Mouse (Mus musculus): Measurements from ENCODE around the gene Camta1. TPM values are rescaled to one million over a fixed set of nuclear protein-coding genes. Genes with fewer than 3 reads are reported as not detected.

Camta1 gene
- polyA plus RNA-seq, 1 experiment from 2014 or later = 206 TPM

DNA sequence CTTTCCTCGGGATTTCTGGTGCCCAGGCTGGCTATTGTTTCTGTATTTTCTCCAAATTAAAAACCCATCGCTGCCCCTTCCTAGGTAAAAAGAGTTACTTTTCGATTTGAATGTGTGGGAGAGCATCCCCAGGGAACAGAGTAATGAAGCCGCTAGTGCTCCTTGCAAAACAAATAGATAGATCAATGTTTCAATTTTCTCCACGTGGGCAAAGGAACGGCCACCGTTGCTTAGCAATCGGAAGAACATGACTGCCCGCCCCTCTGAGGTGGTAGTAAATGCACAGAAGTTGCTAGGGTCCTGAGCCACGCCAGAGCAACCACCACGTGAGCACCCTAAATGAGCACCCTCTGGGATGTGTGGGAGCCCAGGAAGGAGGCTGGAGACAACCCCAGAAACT lies 648.2 kb downstream of the Camta1 start:
- H3K9me3 ChIP-seq (ENCODE audit: control insufficient read depth, low read length) = no peaks in the 10 kb centered on the region
- no peaks in the 10 kb centered on the region for H3K36me3 ChIP-seq (ENCODE audit: control insufficient read depth, insufficient read depth, low read length)
- H3K9ac ChIP-seq (replicated peaks; ENCODE audit: low read depth, low read length) = no peak overlapping the region
- H3K4me1 ChIP-seq (ENCODE audit: control insufficient read depth, insufficient read depth, low read length) = peaks cover 20% of the 10 kb centered on the region; the same call in 1 of the 2 replicates
- no peak overlapping the region for H3K4me3 ChIP-seq (ENCODE audit: low read depth, low read length)
- H3K27me3 ChIP-seq (ENCODE audit: control insufficient read depth, insufficient read depth, low read length) = no peaks in the 10 kb centered on the region
- 37% methylated on average over 11 of the region's 11 CpGs for WGBS
- no peak overlapping the region for H3K4me2 ChIP-seq (ENCODE audit: low read depth, low read length)
- peak overlapping the region; percentile 10; the same call in 1 of the 2 replicates for H3K27ac ChIP-seq (ENCODE audit: low read depth, low read length)
- ATAC-seq (ENCODE audit: low read depth) = no peak

- Histone ChIP-seq H3K36me3 (ENCODE audit: control insufficient read depth, insufficient read depth, low read length) (no peaks in the 10 kb centered on the region), H3K27me3 (ENCODE audit: control insufficient read depth, insufficient read depth, low read length) (no peaks in the 10 kb centered on the region), H3K4me3 (ENCODE audit: low read depth, low read length) (no peak overlapping the region), H3K4me1 (ENCODE audit: control insufficient read depth, insufficient read depth, low read length) (peaks cover 18% of the 10 kb centered on the region; the same call in 1 of the 2 replicates), H3K4me2 (ENCODE audit: low read depth, low read length) (no peak overlapping the region), H3K9me3 (ENCODE audit: control insufficient read depth, low read length) (no peaks in the 10 kb centered on the region), H3K27ac (ENCODE audit: low read depth, low read length) (no peak overlapping the region), H3K9ac (replicated peaks; ENCODE audit: low read depth, low read length) (no peak overlapping the region)
- no peak for ATAC-seq (ENCODE audit: low read depth)
- 93% methylated on average over 6 of the region's 6 CpGs for WGBS
Observed at GRCm38 (mm10) chr4:151211992-151212391, 649.7 kb downstream of the Camta1 start.

DNA sequence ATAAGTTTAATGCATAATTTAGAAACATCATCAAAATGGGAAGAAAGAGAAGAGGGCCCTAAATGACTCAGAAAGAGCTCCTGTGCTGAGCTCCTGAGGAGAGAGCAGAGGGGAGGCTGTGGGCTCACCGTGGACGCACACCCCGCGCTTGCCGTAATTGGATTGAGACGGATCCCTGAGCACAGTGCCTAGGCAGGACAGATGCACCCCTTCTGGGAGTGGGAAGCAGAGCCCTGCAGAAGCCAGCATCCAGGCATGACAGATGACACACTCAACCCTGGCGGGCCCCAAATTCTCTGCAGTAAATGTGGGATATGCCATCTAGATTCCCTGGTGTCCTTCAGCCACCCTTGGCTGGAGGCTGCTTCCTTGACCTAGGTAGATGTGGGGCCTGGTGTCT lies 654.1 kb downstream of the Camta1 start:
- H3K27ac ChIP-seq (ENCODE audit: low read depth, low read length) = peak overlapping the region; percentile 56; the same call in 1 of the 2 replicates
- H3K4me1 ChIP-seq (ENCODE audit: control insufficient read depth, insufficient read depth, low read length) = peaks cover 2% of the 10 kb centered on the region; the same call in 1 of the 2 replicates
- H3K9me3 ChIP-seq (ENCODE audit: control insufficient read depth, low read length) = no peaks in the 10 kb centered on the region
- H3K27me3 ChIP-seq (ENCODE audit: control insufficient read depth, insufficient read depth, low read length) = no peaks in the 10 kb centered on the region
- peak; percentile 50; the same call in 1 of the 2 replicates for ATAC-seq (ENCODE audit: low read depth)
- no peak overlapping the region for H3K4me2 ChIP-seq (ENCODE audit: low read depth, low read length)
- no peaks in the 10 kb centered on the region for H3K36me3 ChIP-seq (ENCODE audit: control insufficient read depth, insufficient read depth, low read length)
- no peak overlapping the region for H3K4me3 ChIP-seq (ENCODE audit: low read depth, low read length)
- 65% methylated on average over 7 of the region's 7 CpGs for WGBS
- H3K9ac ChIP-seq (replicated peaks; ENCODE audit: low read depth, low read length) = no peak overlapping the region

DNA sequence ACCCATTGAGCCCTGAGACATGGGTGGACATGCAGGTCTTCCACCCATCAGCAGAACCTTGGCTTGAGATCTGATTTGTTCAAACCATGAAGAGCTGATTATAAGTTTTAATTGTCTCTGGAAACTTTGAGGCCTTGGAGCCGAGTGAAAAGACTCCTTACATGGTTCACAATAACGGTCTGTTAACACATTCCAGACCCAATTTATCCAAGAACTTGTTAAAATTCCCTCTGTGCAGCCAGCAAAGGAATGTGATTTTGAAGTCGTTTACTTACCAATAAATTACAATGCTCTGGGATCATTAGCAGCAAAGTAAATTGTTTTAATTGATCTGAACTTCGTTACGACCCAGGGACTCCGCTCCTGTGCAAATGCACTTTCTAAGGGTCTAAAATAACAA lies 658.8 kb downstream of the Camta1 start:
- Histone ChIP-seq H3K4me3 (ENCODE audit: low read depth, low read length) (no peak overlapping the region), H3K27ac (ENCODE audit: low read depth, low read length) (no peak overlapping the region), H3K9me3 (ENCODE audit: control insufficient read depth, low read length) (no peaks in the 10 kb centered on the region)

GRCm38 (mm10) chr4:151200316-151200715 lies 661.4 kb downstream of the Camta1 start:
- 85% methylated on average over 9 of the region's 9 CpGs for WGBS
- H3K27ac ChIP-seq (ENCODE audit: low read depth, low read length) = no peak overlapping the region
- no peak overlapping the region for H3K4me2 ChIP-seq (ENCODE audit: low read depth, low read length)
- H3K36me3 ChIP-seq (ENCODE audit: control insufficient read depth, insufficient read depth, low read length) = no peaks in the 10 kb centered on the region
- ATAC-seq (ENCODE audit: low read depth) = no peak
- H3K9me3 ChIP-seq (ENCODE audit: control insufficient read depth, low read length) = no peaks in the 10 kb centered on the region
- no peak overlapping the region for H3K9ac ChIP-seq (replicated peaks; ENCODE audit: low read depth, low read length)
- no peaks in the 10 kb centered on the region for H3K27me3 ChIP-seq (ENCODE audit: control insufficient read depth, insufficient read depth, low read length)
- no peaks in the 10 kb centered on the region for H3K4me1 ChIP-seq (ENCODE audit: control insufficient read depth, insufficient read depth, low read length)
- H3K4me3 ChIP-seq (ENCODE audit: low read depth, low read length) = no peak overlapping the region

More for the DNA sequence above, 658.8 kb downstream of the Camta1 start:
- WGBS = 36% methylated on average over 6 of the region's 6 CpGs
- Histone ChIP-seq H3K27me3 (ENCODE audit: control insufficient read depth, insufficient read depth, low read length) (no peaks in the 10 kb centered on the region), H3K4me1 (ENCODE audit: control insufficient read depth, insufficient read depth, low read length) (peaks cover 2% of the 10 kb centered on the region; the same call in 1 of the 2 replicates), H3K4me2 (ENCODE audit: low read depth, low read length) (no peak overlapping the region), H3K36me3 (ENCODE audit: control insufficient read depth, insufficient read depth, low read length) (no peaks in the 10 kb centered on the region), H3K9ac (replicated peaks; ENCODE audit: low read depth, low read length) (no peak overlapping the region)
- no peak for ATAC-seq (ENCODE audit: low read depth)

- Histone ChIP-seq H3K9me3 (ENCODE audit: control insufficient read depth, low read length) (no peaks in the 10 kb centered on the region), H3K27ac (ENCODE audit: low read depth, low read length) (peak overlapping the region; percentile 31; the same call in 1 of the 2 replicates), H3K27me3 (ENCODE audit: control insufficient read depth, insufficient read depth, low read length) (no peaks in the 10 kb centered on the region), H3K4me3 (ENCODE audit: low read depth, low read length) (no peak overlapping the region), H3K4me2 (ENCODE audit: low read depth, low read length) (no peak overlapping the region), H3K36me3 (ENCODE audit: control insufficient read depth, insufficient read depth, low read length) (no peaks in the 10 kb centered on the region), H3K4me1 (ENCODE audit: control insufficient read depth, insufficient read depth, low read length) (0 out of 2 replicates have a peak, but pooled peaks cover 7% of the 10 kb centered on the region), H3K9ac (replicated peaks; ENCODE audit: low read depth, low read length) (no peak overlapping the region)
- no peak for ATAC-seq (ENCODE audit: low read depth)
- 39% methylated on average over 10 of the region's 10 CpGs for WGBS
Observed at GRCm38 (mm10) chr4:151195126-151195525, 666.5 kb downstream of the Camta1 start.

DNA sequence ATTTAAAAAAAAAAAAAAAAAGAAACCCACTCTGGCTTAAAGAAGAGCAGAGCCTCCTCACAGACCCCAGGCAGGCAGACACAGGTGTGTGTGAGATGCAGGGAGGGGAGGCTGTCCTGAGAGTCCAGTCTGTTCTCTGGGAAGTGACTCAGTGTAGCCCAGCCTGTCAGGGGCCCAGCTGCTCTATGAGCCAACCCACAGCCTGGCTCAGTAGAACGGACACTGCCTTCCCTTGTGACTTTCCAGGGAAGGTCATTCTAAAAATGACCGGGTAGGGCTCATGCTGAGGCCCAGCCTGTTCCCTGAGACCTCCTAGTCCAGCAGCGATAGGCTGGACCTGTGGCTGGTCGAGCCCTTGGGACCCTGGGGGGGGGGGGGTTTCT lies 667.0 kb downstream of the Camta1 start:
- Histone ChIP-seq H3K9me3 (ENCODE audit: control insufficient read depth, low read length) (no peaks in the 10 kb centered on the region), H3K4me2 (ENCODE audit: low read depth, low read length) (no peak overlapping the region), H3K9ac (replicated peaks; ENCODE audit: low read depth, low read length) (no peak overlapping the region), H3K4me1 (ENCODE audit: control insufficient read depth, insufficient read depth, low read length) (0 out of 2 replicates have a peak, but pooled peaks cover 7% of the 10 kb centered on the region), H3K27ac (ENCODE audit: low read depth, low read length) (peak overlapping the region; percentile 31; the same call in 1 of the 2 replicates), H3K36me3 (ENCODE audit: control insufficient read depth, insufficient read depth, low read length) (no peaks in the 10 kb centered on the region), H3K4me3 (ENCODE audit: low read depth, low read length) (no peak overlapping the region), H3K27me3 (ENCODE audit: control insufficient read depth, insufficient read depth, low read length) (no peaks in the 10 kb centered on the region)
- 25% methylated on average over 4 of the region's 4 CpGs for WGBS
- ATAC-seq (ENCODE audit: low read depth) = no peak

GRCm38 (mm10) chr4:151194030-151194714 lies 667.5 kb downstream of the Camta1 start:
- Histone ChIP-seq H3K4me3 (ENCODE audit: low read depth, low read length) (no peak overlapping the region), H3K27me3 (ENCODE audit: control insufficient read depth, insufficient read depth, low read length) (no peaks in the 10 kb centered on the region), H3K9ac (replicated peaks; ENCODE audit: low read depth, low read length) (no peak overlapping the region), H3K27ac (ENCODE audit: low read depth, low read length) (peak overlapping the region; percentile 28; the same call in 1 of the 2 replicates), H3K9me3 (ENCODE audit: control insufficient read depth, low read length) (no peaks in the 10 kb centered on the region), H3K4me1 (ENCODE audit: control insufficient read depth, insufficient read depth, low read length) (0 out of 2 replicates have a peak, but pooled peaks cover 7% of the 10 kb centered on the region), H3K4me2 (ENCODE audit: low read depth, low read length) (no peak overlapping the region), H3K36me3 (ENCODE audit: control insufficient read depth, insufficient read depth, low read length) (no peaks in the 10 kb centered on the region)
- 20% methylated on average over 11 of the region's 11 CpGs for WGBS
- ATAC-seq (ENCODE audit: low read depth) = peak; percentile 46; the same call in 1 of the 2 replicates

DNA sequence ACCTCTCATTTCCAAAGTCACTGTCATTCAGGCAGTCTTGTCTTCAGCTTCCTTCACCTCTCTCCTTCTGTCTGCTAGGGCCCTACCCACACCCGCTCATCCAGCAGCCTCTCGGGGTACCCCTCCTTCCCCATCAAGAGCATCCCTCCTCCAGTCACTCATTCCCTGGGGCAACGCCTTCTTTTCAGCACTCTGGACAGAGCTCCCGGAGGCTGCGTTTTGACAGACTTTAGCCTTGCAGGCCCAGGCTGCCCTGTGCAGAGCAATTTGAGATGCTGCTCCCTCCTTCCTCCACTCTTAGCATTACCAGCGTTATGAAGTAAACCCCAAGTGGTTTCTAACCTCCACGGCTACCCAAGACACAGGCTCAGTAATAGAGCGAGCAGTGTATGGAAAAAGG lies 675.2 kb downstream of the Camta1 start:
- Histone ChIP-seq H3K4me2 (ENCODE audit: low read depth, low read length) (no peak overlapping the region), H3K27ac (ENCODE audit: low read depth, low read length) (peak overlapping the region; percentile 35; the same call in 1 of the 2 replicates), H3K4me3 (ENCODE audit: low read depth, low read length) (no peak overlapping the region), H3K27me3 (ENCODE audit: control insufficient read depth, insufficient read depth, low read length) (no peaks in the 10 kb centered on the region), H3K4me1 (ENCODE audit: control insufficient read depth, insufficient read depth, low read length) (peaks cover 5% of the 10 kb centered on the region; the same call in 1 of the 2 replicates), H3K9ac (replicated peaks; ENCODE audit: low read depth, low read length) (no peak overlapping the region), H3K36me3 (ENCODE audit: control insufficient read depth, insufficient read depth, low read length) (no peaks in the 10 kb centered on the region), H3K9me3 (ENCODE audit: control insufficient read depth, low read length) (no peaks in the 10 kb centered on the region)
- no peak for ATAC-seq (ENCODE audit: low read depth)
- 7% methylated on average over 8 of the region's 8 CpGs for WGBS
